Mouse (Mus musculus) myocyte (in vitro differentiated cells): ENCODE results near the gene Obsl1. TPM values are rescaled to one million over a fixed set of nuclear protein-coding genes. Genes with fewer than 3 reads are reported as not detected.

Experiments
- H3K27me3 ChIP-seq: one replicate; pipeline ENCODE4 v1.6.1; 2011; ENCODE audit not compliant: control insufficient read depth, insufficient read depth, insufficient read length
- H3K36me3 ChIP-seq: one replicate; pipeline ENCODE4 v1.6.1; 2011; ENCODE audit not compliant: control insufficient read depth, insufficient read depth
- H3K4me2 ChIP-seq: one replicate; pipeline ENCODE4 v1.6.1; 2011; ENCODE audit warnings: low read depth, control low read depth
- H3K4me3 ChIP-seq: one replicate; pipeline ENCODE4 v1.5.1; 2011; ENCODE audit warnings: mild to moderate bottlenecking, control low read depth, moderate library complexity
- H3K79me2 ChIP-seq: one replicate; pipeline ENCODE4 v1.6.1; 2011; ENCODE audit not compliant: control insufficient read depth, insufficient read depth
- H3ac ChIP-seq: one replicate; pipeline ENCODE4 v1.6.1; 2011; ENCODE audit not compliant: control insufficient read depth, insufficient read length
- CEBPB ChIP-seq: IDR thresholded peaks from 2 replicates; pipeline ENCODE4 v1.6.1; 2011; ENCODE audit warnings: mild to moderate bottlenecking, moderate library complexity; ENCODE audit not compliant: poor library complexity, insufficient read depth, severe bottlenecking
- E2F4 ChIP-seq: IDR thresholded peaks from one replicate; pipeline ENCODE4 v1.6.1; 2011; ENCODE audit warnings: mild to moderate bottlenecking, control low read depth, moderate library complexity; ENCODE audit not compliant: insufficient read depth
- MAX ChIP-seq: IDR thresholded peaks from one replicate; pipeline ENCODE4 v1.6.1; 2011; ENCODE audit warnings: low read depth, mild to moderate bottlenecking, control low read depth
- MYOD1 ChIP-seq, 3 experiments: IDR thresholded peaks; one replicate each; pipeline ENCODE4 v1.6.1; 2011; ENCODE audit warnings: control low read depth in 2 of 3, low read depth in 2 of 3, mild to moderate bottlenecking in 2 of 3, moderate library complexity in 1 of 3; ENCODE audit not compliant: insufficient read length in 2 of 3, control insufficient read depth in 1 of 3
- MYOG ChIP-seq, 3 experiments: IDR thresholded peaks; one replicate each; pipeline ENCODE4 v1.6.1; 2011; ENCODE audit warnings: control low read depth in 2 of 3, low read depth in 2 of 3, mild to moderate bottlenecking in 2 of 3; ENCODE audit not compliant: insufficient read length in 2 of 3, control insufficient read depth in 1 of 3, insufficient read depth in 1 of 3
- POLR2A ChIP-seq: IDR thresholded peaks from one replicate; pipeline ENCODE4 v1.6.1; 2011; ENCODE audit warnings: low read depth, mild to moderate bottlenecking, control low read depth, moderate library complexity; ENCODE audit not compliant: insufficient read length
- POLR2AphosphoS2 ChIP-seq: IDR thresholded peaks from one replicate; pipeline ENCODE4 v1.6.1; 2011; ENCODE audit warnings: low read depth, control low read depth; ENCODE audit not compliant: insufficient read length
- REST ChIP-seq: IDR thresholded peaks from one replicate; pipeline ENCODE4 v1.6.1; 2011; ENCODE audit warnings: mild to moderate bottlenecking, control low read depth, moderate library complexity; ENCODE audit not compliant: insufficient read depth, insufficient read length
- SRF ChIP-seq: IDR thresholded peaks from one replicate; pipeline ENCODE4 v1.6.1; 2011; ENCODE audit warnings: low read depth; ENCODE audit not compliant: control insufficient read depth, insufficient read length
- TCF12 ChIP-seq: IDR thresholded peaks from one replicate; pipeline ENCODE4 v1.6.1; 2011; ENCODE audit warnings: mild to moderate bottlenecking, control low read depth; ENCODE audit not compliant: poor library complexity, insufficient read depth, severe bottlenecking
- TCF3 ChIP-seq: IDR thresholded peaks from one replicate; pipeline ENCODE4 v1.6.1; 2011; ENCODE audit warnings: low read depth, control low read depth; ENCODE audit not compliant: insufficient read length
- USF1 ChIP-seq: IDR thresholded peaks from one replicate; pipeline ENCODE4 v1.6.1; 2011; ENCODE audit warnings: low read depth, mild to moderate bottlenecking, control low read depth, moderate library complexity
- polyA plus RNA-seq: library from polyadenylated mRNA; unstranded; fragments of >200 nt; fragmentation: generic; extraction: Trizol; gene quantifications from one replicate; pipeline ENCODE4 v1.2.1, GENCODE M21; 2012; ENCODE audit warnings: missing spikeins

The Obsl1 gene
- polyA plus RNA-seq, 1 experiment: 148 TPM

- Histone ChIP-seq H3K4me3 (no peak overlapping the region), H3K79me2 (no peaks in the 10 kb centered on the region), H3K36me3 (peaks cover 3% of the 10 kb centered on the region), H3K27me3 (no peaks in the 10 kb centered on the region), H3ac (no peak overlapping the region), H3K4me2 (no peak overlapping the region)
- TF ChIP-seq POLR2AphosphoS2 (no peak), CEBPB (no peak), REST (no peak), SRF (no peak), MAX (no peak), POLR2A (no peak), USF1 (no peak), MYOG (IDR thresholded peaks at IDR 0.05; ENCODE audit: control insufficient read depth in 1 of 3, insufficient read depth in 1 of 3, insufficient read length in 2 of 3, low read depth in 2 of 3) (no peak), TCF3 (no peak), E2F4 (no peak), TCF12 (no peak), MYOD1 (IDR thresholded peaks at IDR 0.05; ENCODE audit: control insufficient read depth in 1 of 3, insufficient read length in 2 of 3, low read depth in 2 of 3) (no peak)
Measured at GRCm38 (mm10) chr1:75440661-75441060, 65.6 kb downstream of the Obsl1 start.

- Histone ChIP-seq H3ac (no peak overlapping the region), H3K27me3 (no peaks in the 10 kb centered on the region), H3K4me2 (no peak overlapping the region), H3K36me3 (peaks cover 3% of the 10 kb centered on the region), H3K4me3 (no peak overlapping the region), H3K79me2 (no peaks in the 10 kb centered on the region)
- TF ChIP-seq REST (no peak), MYOD1 (IDR thresholded peaks at IDR 0.05; ENCODE audit: control insufficient read depth in 1 of 3, insufficient read length in 2 of 3, low read depth in 2 of 3) (no peak), SRF (no peak), USF1 (no peak), E2F4 (no peak), POLR2AphosphoS2 (no peak), CEBPB (no peak), POLR2A (no peak), TCF3 (no peak), TCF12 (no peak), MYOG (IDR thresholded peaks at IDR 0.05; ENCODE audit: control insufficient read depth in 1 of 3, insufficient read depth in 1 of 3, insufficient read length in 2 of 3, low read depth in 2 of 3) (no peak), MAX (no peak)
Measured at GRCm38 (mm10) chr1:75438782-75439181, 67.5 kb downstream of the Obsl1 start.

- Histone ChIP-seq H3K27me3 (no peaks in the 10 kb centered on the region), H3K4me3 (peak within 1 kb of the TSS; percentile 55), H3K4me2 (peak within 1 kb of the TSS; percentile 93), H3ac (peak within 1 kb of the TSS; percentile 6), H3K36me3 (peaks cover 3% of the 10 kb centered on the region), H3K79me2 (no peaks in the 10 kb centered on the region)
- TF ChIP-seq POLR2AphosphoS2 (peak; percentile 97), REST (no peak), TCF12 (no peak), TCF3 (no peak), E2F4 (no peak), SRF (no peak), MAX (no peak), MYOG (IDR thresholded peaks at IDR 0.05; ENCODE audit: control insufficient read depth in 1 of 3, insufficient read depth in 1 of 3, insufficient read length in 2 of 3, low read depth in 2 of 3) (no peak), MYOD1 (IDR thresholded peaks at IDR 0.05; ENCODE audit: control insufficient read depth in 1 of 3, insufficient read length in 2 of 3, low read depth in 2 of 3) (no peak), POLR2A (peak; percentile 92), USF1 (no peak), CEBPB (no peak)
Measured at GRCm38 (mm10) chr1:75435475-75436328, 70.5 kb downstream of the Obsl1 start, which contains the start of gene Gmppa. Gmppa (plus strand) TSS chr1:75435930.

Other genes with a start within 250 kb of the Obsl1 start
- gene Ptprn, start 241.9 kb downstream of the Obsl1 start, polyA plus RNA-seq: 3.6 TPM
- gene Resp18, start 228.0 kb downstream of the Obsl1 start, polyA plus RNA-seq: not detected
- 170 TPM for gene Dnpep, start 188.5 kb downstream of the Obsl1 start, polyA plus RNA-seq
- 2,193 TPM for gene Des, start 146.1 kb downstream of the Obsl1 start, polyA plus RNA-seq
- gene Speg, start 131.2 kb downstream of the Obsl1 start, polyA plus RNA-seq: 42.3 TPM
- 106 TPM for gene Gmppa, start 70.5 kb downstream of the Obsl1 start, polyA plus RNA-seq
- gene Asic4, start 56.0 kb downstream of the Obsl1 start, polyA plus RNA-seq: 0.28 TPM
- gene Chpf, start 27.1 kb downstream of the Obsl1 start, polyA plus RNA-seq: 52.1 TPM
- gene Tmem198, start 26.9 kb downstream of the Obsl1 start, polyA plus RNA-seq: 0.78 TPM
- 4.7 TPM for gene Inha, start 625 bp upstream of the Obsl1 start, polyA plus RNA-seq
- 33.3 TPM for gene Stk11ip, start 15.1 kb upstream of the Obsl1 start, polyA plus RNA-seq
- 48.6 TPM for gene Slc4a3, start 39.8 kb upstream of the Obsl1 start, polyA plus RNA-seq